Mouse (Mus musculus) liver, postnatal 0 days (tissue): Measurements from ENCODE around the gene Lars2.

ENCODE experiments used
- CTCF ChIP-seq: sonication (generic); IDR thresholded peaks from 2 replicates; pipeline ENCODE4 v1.5.1; 2016; ENCODE audit warnings: antibody characterized with exemption, low read depth
- EP300 ChIP-seq: IDR thresholded peaks from 2 replicates; pipeline ENCODE4 v1.6.1; 2016; ENCODE audit warnings: antibody characterized with exemption, low read depth, mild to moderate bottlenecking

- TF ChIP-seq CTCF (peak; percentile 25), EP300 (no peak)
Observed at GRCm38 (mm10) chr9:123506270-123507146, 139.8 kb downstream of the Lars2 start.
